Mouse (Mus musculus) C2C12 (cell line): Measurements from ENCODE around the gene Cdh20.

Experiments
- CEBPB ChIP-seq: IDR thresholded peaks from one replicate; pipeline ENCODE4 v1.6.1; 2011; ENCODE audit warnings: low read depth, mild to moderate bottlenecking, control low read depth, moderate library complexity
- CTCF ChIP-seq: IDR thresholded peaks from one replicate; pipeline ENCODE4 v1.5.1; 2011; ENCODE audit not compliant: control insufficient read depth, insufficient read depth, insufficient read length
- FOSL1 ChIP-seq: IDR thresholded peaks from one replicate; pipeline ENCODE4 v1.8.0; 2011; ENCODE audit warnings: mild to moderate bottlenecking, low read length; ENCODE audit not compliant: poor library complexity, insufficient read depth, severe bottlenecking
- MAX ChIP-seq: IDR thresholded peaks from one replicate; pipeline ENCODE4 v1.6.1; 2011; ENCODE audit warnings: mild to moderate bottlenecking, control low read depth
- MYOD1 ChIP-seq: IDR thresholded peaks from one replicate; pipeline ENCODE4 v1.6.1; 2011; ENCODE audit warnings: low read depth; ENCODE audit not compliant: control insufficient read depth, insufficient read length
- USF1 ChIP-seq: IDR thresholded peaks from one replicate; pipeline ENCODE4 v1.6.1; 2011; ENCODE audit warnings: low read depth, mild to moderate bottlenecking, control low read depth, moderate library complexity

DNA sequence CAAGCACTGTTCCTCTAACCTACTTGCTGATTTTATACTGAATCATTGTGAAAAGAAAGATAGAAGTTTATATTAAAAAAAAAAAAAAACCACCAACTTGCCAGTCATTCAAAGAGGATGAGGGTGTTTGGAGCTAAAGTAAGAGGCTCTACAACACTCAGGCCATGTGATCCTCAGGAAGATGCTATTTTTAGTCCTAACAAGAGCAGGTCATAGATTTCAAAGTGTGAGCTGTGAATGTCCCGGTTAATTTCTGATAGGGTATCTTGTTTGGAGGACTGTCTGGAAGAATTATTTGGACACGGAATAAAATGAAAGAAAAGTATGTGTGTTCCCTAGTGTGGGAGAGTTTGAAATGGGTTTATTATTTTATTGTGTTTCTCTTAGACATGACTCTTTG lies 49.2 kb downstream of the Cdh20 start:
- no peak for TF ChIP-seq CTCF
- TF ChIP-seq CEBPB: no peak
- no peak for TF ChIP-seq USF1
- TF ChIP-seq FOSL1: no peak
- no peak for TF ChIP-seq MAX
- TF ChIP-seq MYOD1: no peak
